Mouse (Mus musculus) liver, embryonic 14.5 days (tissue): ENCODE results near the gene Mrpl35. TPM values are rescaled to one million over a fixed set of nuclear protein-coding genes. Genes with fewer than 3 reads are reported as not detected.

Experiments used
- ATAC-seq: fragments of 200-750 bp; cut with Nextera tagmentation; 2 replicates; pipeline ENCODE4 v1.8.0; 2017; ENCODE audit warnings: moderate number of reproducible peaks, mild to moderate bottlenecking, moderate library complexity; ENCODE audit not compliant: insufficient read depth
- DNase-seq, 3 experiments: peaks; one replicate each; pipeline ENCODE4 v3.0.0-alpha.2; 2012 to 2013; ENCODE audit warnings: low read depth in 3 of 3, low spot score in 3 of 3
- H3K27ac ChIP-seq: fragments of 300-500 bp; sonication (generic); 2 replicates; pipeline ENCODE4 v1.5.1; 2014; ENCODE audit warnings: moderate library complexity, mild to moderate bottlenecking, control low read depth, inconsistent platforms
- H3K27me3 ChIP-seq: fragments of 300-500 bp; sonication (generic); 2 replicates; pipeline ENCODE4 v1.6.1; 2014; ENCODE audit warnings: mild to moderate bottlenecking, low read length, moderate library complexity; ENCODE audit not compliant: control insufficient read depth, insufficient read depth
- H3K36me3 ChIP-seq: fragments of 300-500 bp; sonication (generic); replicated peaks from 2 replicates; pipeline ENCODE4 v1.6.1; 2014; ENCODE audit warnings: low read depth; ENCODE audit not compliant: control insufficient read depth, insufficient read depth
- H3K4me1 ChIP-seq, 2 experiments: fragments of 200-500 bp in 1 of 2; fragments of 300-500 bp in 1 of 2; sonication (generic) in 1 of 2; replicated peaks; 2 replicates each; pipeline ENCODE4 v1.6.1; 2012 to 2014; ENCODE audit warnings: antibody characterized with exemption in 1 of 2, inconsistent platforms in 1 of 2, low read length in 1 of 2; ENCODE audit not compliant: control insufficient read depth in 2 of 2, insufficient read depth in 2 of 2
- H3K4me2 ChIP-seq: fragments of 300-500 bp; sonication (generic); 2 replicates; pipeline ENCODE4 v1.6.1; 2014; ENCODE audit warnings: low read depth, mild to moderate bottlenecking, control low read depth, moderate library complexity
- H3K4me3 ChIP-seq, 2 experiments: fragments of 200-500 bp in 1 of 2; fragments of 300-500 bp in 1 of 2; sonication (generic) in 1 of 2; 2 replicates each; pipeline ENCODE4 v1.5.1; 2012 to 2014; ENCODE audit warnings: low read depth in 2 of 2, low read length in 2 of 2, mild to moderate bottlenecking in 2 of 2, control low read depth in 1 of 2, inconsistent platforms in 1 of 2, moderate library complexity in 1 of 2; ENCODE audit not compliant: insufficient read depth in 1 of 2
- H3K9ac ChIP-seq: fragments of 300-500 bp; sonication (generic); replicated peaks from 2 replicates; pipeline ENCODE4 v1.6.1; 2014; ENCODE audit warnings: mild to moderate bottlenecking, control low read depth, moderate library complexity
- H3K9me3 ChIP-seq: fragments of 300-500 bp; sonication (generic); 2 replicates; pipeline ENCODE4 v1.6.1; 2016; ENCODE audit warnings: low read length, mixed read lengths; ENCODE audit not compliant: control insufficient read depth
- CTCF ChIP-seq: IDR thresholded peaks from 2 replicates; pipeline ENCODE4 v1.5.1; 2016; ENCODE audit warnings: antibody characterized with exemption, low read depth, control low read depth
- EP300 ChIP-seq: IDR thresholded peaks from 2 replicates; pipeline ENCODE4 v1.6.1; 2016; ENCODE audit warnings: antibody characterized with exemption, low read depth
- WGBS: fragments of 180-500 bp; shearing (Covaris S2); extraction: QIAGEN DNeasy Blood & Tissue Kit; methylation state at CpG from one replicate; pipeline ENCODE4 v1.1.7; 2014; ENCODE audit not compliant: insufficient replicate concordance; 5-methylcytosine and 5-hydroxymethylcytosine counted together
- polyA plus RNA-seq, 2 experiments: library from polyadenylated mRNA; depleted of rRNA in 1 of 2; stranded (reverse) in 1 of 2; unstranded in 1 of 2; fragments of >200 nt; fragmentation: Nextera tagmentation in 1 of 2; extraction: Ambion mirVana in 1 of 2; gene quantifications; 2 replicates each; pipeline versions ENCODE4 v1.2.1 to v1.2.3; 2012 to 2014

The Mrpl35 gene
- polyA plus RNA-seq, 2 experiments: 11.6 to 71.5 TPM

DNA sequence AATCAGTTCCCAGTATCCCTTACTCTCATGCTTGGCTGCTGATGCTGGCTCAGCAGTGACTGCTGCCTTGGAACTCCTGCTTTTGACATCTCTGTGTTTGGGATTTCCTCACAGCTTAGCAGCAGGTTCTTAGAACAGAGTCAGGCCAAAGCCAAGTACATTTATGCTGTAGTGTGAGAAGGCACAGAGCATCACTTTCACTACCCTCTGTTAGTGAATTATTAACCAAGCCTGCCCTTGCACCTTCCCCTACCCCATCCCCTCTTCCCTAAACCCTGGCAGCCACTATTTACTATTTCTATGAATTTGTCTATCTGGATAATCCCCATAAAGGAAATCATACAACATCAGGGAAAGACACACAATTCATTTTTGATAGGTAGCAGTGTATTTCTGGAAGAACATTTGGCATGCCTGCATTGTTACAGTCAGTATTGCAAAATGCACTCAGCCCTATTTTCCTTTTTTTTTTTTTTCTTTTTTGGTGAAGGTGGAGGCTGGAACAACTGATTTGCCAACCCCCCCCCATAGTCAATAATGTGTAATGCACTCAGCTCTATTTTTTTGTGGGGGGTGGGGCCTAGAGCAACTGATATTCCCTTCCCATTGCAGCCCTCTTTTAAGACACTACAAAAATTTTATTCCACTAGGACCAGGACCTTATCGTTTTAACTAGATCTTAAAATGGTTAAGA, 14.0 kb upstream of the Mrpl35 start:
- Histone ChIP-seq H3K4me1 (peaks cover 3 to 16% of the 10 kb centered on the region in 2 experiments; a peak in 3 of 4 replicates), H3K9me3 (no peaks in the 10 kb centered on the region), H3K27me3 (no peaks in the 10 kb centered on the region), H3K27ac (no peak overlapping the region), H3K36me3 (peaks cover 7% of the 10 kb centered on the region), H3K4me2 (no peak overlapping the region), H3K4me3 (no peak overlapping the region), H3K9ac (no peak overlapping the region)
- TF ChIP-seq EP300 (no peak), CTCF (no peak)
- WGBS: 81% methylated on average over 1 of the region's 1 CpGs
- DNase-seq (no peak), ATAC-seq (0 out of 2 replicates have a peak, but pooled peaks have one; percentile 53)

DNA sequence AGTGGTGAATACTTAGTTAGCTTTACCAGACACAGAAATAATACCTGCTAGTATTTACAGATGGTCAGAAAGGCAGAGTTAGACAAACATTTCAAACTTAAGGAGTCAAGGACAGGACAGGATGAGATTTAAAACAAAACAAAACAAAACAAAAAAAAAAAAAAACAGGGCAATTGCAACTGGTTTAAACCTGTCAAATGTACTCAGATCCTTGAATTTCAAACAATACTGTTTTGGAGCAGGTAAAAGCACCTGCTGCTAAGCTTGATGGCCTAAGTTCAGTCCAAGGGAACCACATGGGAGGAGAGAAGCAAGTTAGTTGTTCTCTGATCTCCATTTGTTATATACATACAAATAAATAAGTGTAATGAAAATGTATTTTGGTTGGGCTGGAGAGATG, 13.0 kb upstream of the Mrpl35 start:
- Histone ChIP-seq H3K9ac (no peak overlapping the region), H3K4me1 (peaks cover 3 to 16% of the 10 kb centered on the region in 2 experiments; a peak in 3 of 4 replicates), H3K4me3 (no peak overlapping the region), H3K27ac (no peak overlapping the region), H3K36me3 (no peaks in the 10 kb centered on the region; the same call in 1 of the 2 replicates), H3K9me3 (no peaks in the 10 kb centered on the region), H3K27me3 (no peaks in the 10 kb centered on the region), H3K4me2 (no peak overlapping the region)
- ATAC-seq: no peak
- TF ChIP-seq CTCF (no peak), EP300 (no peak)
- no peak for DNase-seq

DNA sequence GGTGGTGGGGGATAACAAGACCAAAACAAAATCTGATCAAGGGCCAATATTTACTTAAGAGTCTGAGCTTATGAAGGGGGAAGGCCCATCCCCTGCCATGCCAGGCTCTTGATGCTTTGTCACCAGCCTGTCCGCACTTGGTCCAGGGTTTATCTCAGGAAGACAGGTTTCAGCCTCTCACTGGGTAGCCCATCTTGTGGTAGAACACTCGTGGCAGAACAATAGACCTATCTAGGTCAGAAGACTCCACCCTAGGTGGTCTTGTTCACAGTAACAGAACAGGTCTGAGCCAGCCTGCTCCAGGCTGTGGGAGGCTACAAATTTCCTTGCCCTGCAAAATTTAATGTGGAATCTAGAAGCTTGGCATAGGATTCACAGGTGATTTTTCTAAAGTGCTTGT, 10.0 kb upstream of the Mrpl35 start:
- no peaks in the 10 kb centered on the region for H3K27me3 ChIP-seq
- H3K4me2 ChIP-seq: no peak overlapping the region
- no peak overlapping the region for H3K27ac ChIP-seq
- DNase-seq: no peak
- H3K9me3 ChIP-seq: no peaks in the 10 kb centered on the region
- 16% methylated on average over 2 of the region's 2 CpGs for WGBS
- H3K36me3 ChIP-seq: no peaks in the 10 kb centered on the region; the same call in 1 of the 2 replicates
- H3K4me3 ChIP-seq: no peak overlapping the region
- no peak for TF ChIP-seq CTCF
- ATAC-seq: no peak
- H3K9ac ChIP-seq: no peak overlapping the region
- peaks cover 3 to 21% of the 10 kb centered on the region in 2 experiments; a peak in 3 of 4 replicates for H3K4me1 ChIP-seq

DNA sequence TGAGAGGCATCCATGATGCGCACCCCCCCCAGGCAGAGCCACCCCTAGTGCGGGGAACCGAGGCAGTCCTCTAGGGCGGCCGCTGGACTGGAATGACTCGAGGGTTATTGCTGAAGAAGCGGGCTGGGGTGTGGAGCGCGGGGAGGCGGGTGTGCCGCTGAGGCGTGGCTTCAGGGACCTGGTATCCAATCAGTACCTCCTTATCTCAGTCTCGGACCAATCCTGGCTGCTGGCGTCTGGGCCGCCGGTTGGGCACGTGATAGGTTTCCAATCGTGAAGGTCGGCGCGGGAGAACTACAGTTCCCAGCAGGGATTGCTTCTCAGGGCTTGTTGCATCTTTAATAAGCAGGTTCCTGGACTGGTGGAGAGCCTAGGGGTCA, 4.8 kb upstream of the Mrpl35 start:
- Histone ChIP-seq H3K4me1 (peaks cover 6 to 14% of the 10 kb centered on the region in 2 experiments; a peak in 3 of 4 replicates), H3K27ac (peak overlapping the region; percentile 94), H3K9ac (peak overlapping the region; percentile 93), H3K9me3 (no peaks in the 10 kb centered on the region), H3K36me3 (no peaks in the 10 kb centered on the region; the same call in 1 of the 2 replicates), H3K27me3 (no peaks in the 10 kb centered on the region), H3K4me2 (peak overlapping the region; percentile 83), H3K4me3 (peak overlapping the region; percentile 85 to 95)
- under 1% methylated on average over 21 of the region's 21 CpGs for WGBS
- peak; percentile 98 for ATAC-seq
- DNase-seq: peak; percentile 94 to 96 (median 95)
- TF ChIP-seq CTCF: no peak
- 0 out of 2 replicates have a peak, but pooled peaks have one; percentile 32 for TF ChIP-seq EP300

DNA sequence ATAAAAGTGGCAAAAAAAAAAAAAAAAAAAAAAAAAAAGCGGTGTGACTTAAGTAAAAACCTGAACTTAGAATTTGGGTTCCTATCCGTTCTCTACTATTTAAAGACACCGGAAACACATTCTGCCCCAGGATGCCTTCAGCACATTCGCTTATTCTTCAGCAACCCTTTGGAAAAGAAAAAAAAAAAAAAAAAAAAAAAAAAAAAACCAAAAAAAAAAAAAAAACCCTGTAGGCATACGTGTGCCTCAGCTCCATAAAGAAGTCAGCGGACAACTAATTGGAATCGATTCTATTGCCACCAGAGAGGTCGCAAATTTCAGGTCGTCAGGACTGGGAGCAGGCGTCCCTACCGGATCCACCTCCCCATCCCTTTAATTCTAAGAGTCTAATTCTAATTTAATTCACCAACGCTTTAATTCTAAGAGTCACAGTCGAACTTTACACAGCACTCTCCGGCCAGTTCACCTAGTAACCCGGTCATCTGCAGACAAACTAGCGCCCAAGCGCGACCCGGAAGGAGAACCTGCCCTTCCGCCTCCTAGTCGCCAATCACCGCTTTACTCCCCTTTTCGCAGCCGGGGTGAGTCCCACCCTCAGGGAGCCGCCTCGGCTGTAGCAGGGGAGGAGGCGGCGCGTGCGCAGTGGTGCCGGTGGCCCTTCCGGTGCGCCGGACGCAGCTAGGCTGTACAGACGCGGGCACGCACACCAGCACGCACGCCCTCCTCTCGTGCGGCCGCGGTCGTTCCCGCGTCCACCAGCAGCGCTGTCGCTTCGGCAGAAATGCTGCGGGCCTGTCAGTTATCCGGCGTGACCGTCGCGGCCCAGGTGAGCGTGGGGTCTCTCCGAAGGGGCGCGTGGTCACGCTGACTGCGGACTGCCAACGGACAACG, 4.2 kb upstream of the Mrpl35 start, which contains the start of gene Immt:
TSS of gene Immt (plus strand) at position 642 of the 891 bp plus-strand sequence.
- under 1% methylated on average over 64 of the region's 64 CpGs for WGBS
- H3K27me3 ChIP-seq: no peaks in the 10 kb centered on the region
- DNase-seq: peak; percentile 94 to 96 (median 94)
- TF ChIP-seq EP300 (no peak; the same call in 1 of the 2 replicates), CTCF (peak; percentile 36; the same call in 1 of the 2 replicates)
- H3K27ac ChIP-seq: peak within 1 kb of the TSS; percentile 94
- H3K9ac ChIP-seq: peak within 1 kb of the TSS; percentile 93
- H3K9me3 ChIP-seq: no peaks in the 10 kb centered on the region
- H3K4me1 ChIP-seq: peaks cover 4 to 8% of the 10 kb centered on the region in 2 experiments; a peak in 3 of 4 replicates
- no peaks in the 10 kb centered on the region; the same call in 1 of the 2 replicates for H3K36me3 ChIP-seq
- peak within 1 kb of the TSS; percentile 83 for H3K4me2 ChIP-seq
- peak within 1 kb of the TSS; percentile 85 to 95 for H3K4me3 ChIP-seq
- peak; percentile 98 for ATAC-seq
